Mouse (Mus musculus) MEL (cell line): ENCODE data around the gene Wdr75. TPM values are rescaled to one million over a fixed set of nuclear protein-coding genes. Genes with fewer than 3 reads are reported as not detected.
A peak's percentile ranks its signal among the peaks of the same experiment; 100 is the strongest.

Experiments used
- DNase-seq: peaks from one replicate; pipeline ENCODE4 v3.0.0; 2011; ENCODE audit warnings: low read depth, low spot score
- H3K27ac ChIP-seq: 2 replicates; pipeline ENCODE4 v1.5.1; 2012; ENCODE audit warnings: low read depth, mild to moderate bottlenecking, control low read depth, low read length, moderate library complexity; ENCODE audit not compliant: control insufficient read depth
- H3K27me3 ChIP-seq, 2 experiments: fragments of 150-350 bp in 1 of 2; sonication (generic) in 1 of 2; 2 replicates each; pipeline ENCODE4 v1.6.1; 2012; ENCODE audit warnings: low read length in 2 of 2, mild to moderate bottlenecking in 2 of 2, improper control_type of control experiment in 1 of 2, moderate library complexity in 1 of 2; ENCODE audit not compliant: insufficient read depth in 2 of 2, control insufficient read depth in 1 of 2
- H3K36me3 ChIP-seq, 2 experiments: 2 replicates each; pipeline ENCODE4 v1.6.1; 2012 to 2014; ENCODE audit warnings: low read length in 2 of 2, improper control_type of control experiment in 1 of 2, inconsistent platforms in 1 of 2, mild to moderate bottlenecking in 1 of 2; ENCODE audit not compliant: insufficient read depth in 2 of 2, control insufficient read depth in 1 of 2
- H3K4me1 ChIP-seq, 2 experiments: fragments of 150-350 bp in 1 of 2; sonication (generic) in 1 of 2; 2 replicates each; pipeline ENCODE4 v1.6.1; 2012; ENCODE audit warnings: low read length in 2 of 2, improper control_type of control experiment in 1 of 2, mild to moderate bottlenecking in 1 of 2; ENCODE audit not compliant: insufficient read depth in 2 of 2, control insufficient read depth in 1 of 2
- H3K4me3 ChIP-seq, 2 experiments: fragments of 150-350 bp in 1 of 2; sonication (generic) in 1 of 2; 2 replicates each; pipeline ENCODE4 v1.5.1; 2012; ENCODE audit warnings: low read depth in 2 of 2, low read length in 2 of 2, mild to moderate bottlenecking in 2 of 2, moderate library complexity in 2 of 2, control low read depth in 1 of 2, improper control_type of control experiment in 1 of 2; ENCODE audit not compliant: control insufficient read depth in 1 of 2, insufficient read depth in 1 of 2
- H3K79me2 ChIP-seq: 2 replicates; pipeline ENCODE4 v1.6.1; 2012; ENCODE audit warnings: mild to moderate bottlenecking, low read length, moderate library complexity; ENCODE audit not compliant: control insufficient read depth, poor library complexity, insufficient read depth
- H3K9ac ChIP-seq: 2 replicates; pipeline ENCODE4 v1.6.1; 2012; ENCODE audit warnings: low read depth, mild to moderate bottlenecking, control low read depth, low read length, moderate library complexity; ENCODE audit not compliant: control insufficient read depth, poor library complexity, severe bottlenecking
- H3K9me3 ChIP-seq: fragments of 150-350 bp; sonication (generic); replicated peaks from 2 replicates; pipeline ENCODE4 v1.6.1; 2012; ENCODE audit warnings: mild to moderate bottlenecking, low read length, improper control_type of control experiment, moderate library complexity; ENCODE audit not compliant: insufficient read depth
- BHLHE40 ChIP-seq: IDR thresholded peaks from 2 replicates; pipeline ENCODE4 v1.6.1; 2012; ENCODE audit warnings: low read depth, mild to moderate bottlenecking, inconsistent platforms, low read length, improper control_type of control experiment, borderline replicate concordance
- CHD1 ChIP-seq: IDR thresholded peaks from 2 replicates; pipeline ENCODE4 v1.6.1; 2012; ENCODE audit warnings: low read depth, mild to moderate bottlenecking, inconsistent platforms, low read length, improper control_type of control experiment
- CHD2 ChIP-seq: IDR thresholded peaks from 2 replicates; pipeline ENCODE4 v1.6.1; 2011; ENCODE audit warnings: low read length, improper control_type of control experiment
- CTCF ChIP-seq, 3 experiments: IDR thresholded peaks in 2 of 3; conservative IDR thresholded peaks in 1 of 3; 2 replicates each; pipeline ENCODE4 v1.5.1; 2011 to 2012; ENCODE audit warnings: low read length in 3 of 3, low read depth in 2 of 3, mild to moderate bottlenecking in 2 of 3, improper control_type of control experiment in 1 of 3, inconsistent platforms in 1 of 3, mixed read lengths in 1 of 3, moderate library complexity in 1 of 3; ENCODE audit not compliant: control insufficient read depth in 1 of 3, insufficient read depth in 1 of 3, poor library complexity in 1 of 3, severe bottlenecking in 1 of 3
- EP300 ChIP-seq, 2 experiments: IDR thresholded peaks; 2 replicates each; pipeline ENCODE4 v1.6.1; 2011; ENCODE audit warnings: improper control_type of control experiment in 2 of 2, low read length in 2 of 2, low read depth in 1 of 2, mild to moderate bottlenecking in 1 of 2
- ETS1 ChIP-seq: IDR thresholded peaks from 2 replicates; pipeline ENCODE4 v1.6.1; 2012; ENCODE audit warnings: low read depth, mild to moderate bottlenecking, inconsistent platforms, low read length, improper control_type of control experiment, moderate library complexity
- GATA1 ChIP-seq: IDR thresholded peaks from 2 replicates; pipeline ENCODE4 v1.6.1; 2011; ENCODE audit warnings: low read depth, low read length, improper control_type of control experiment
- JUND ChIP-seq: IDR thresholded peaks from 2 replicates; pipeline ENCODE4 v1.6.1; 2011; ENCODE audit warnings: low read depth, mild to moderate bottlenecking, improper control_type of control experiment, low read length
- MAX ChIP-seq: IDR thresholded peaks from 2 replicates; pipeline ENCODE4 v1.6.1; 2011; ENCODE audit warnings: low read length, improper control_type of control experiment
- MAZ ChIP-seq: IDR thresholded peaks from 2 replicates; pipeline ENCODE4 v1.6.1; 2012; ENCODE audit warnings: low read depth, mild to moderate bottlenecking, inconsistent platforms, low read length, improper control_type of control experiment
- MXI1 ChIP-seq: IDR thresholded peaks from 2 replicates; pipeline ENCODE4 v1.6.1; 2011; ENCODE audit warnings: mild to moderate bottlenecking, low read depth, low read length, improper control_type of control experiment
- MYC ChIP-seq: IDR thresholded peaks from 2 replicates; pipeline ENCODE4 v1.6.1; 2011; ENCODE audit warnings: low read depth, mild to moderate bottlenecking, low read length, improper control_type of control experiment, moderate library complexity
- POLR2AphosphoS2 ChIP-seq: IDR thresholded peaks from 2 replicates; pipeline ENCODE4 v1.6.1; 2011; ENCODE audit warnings: low read length, improper control_type of control experiment
- POLR2AphosphoS5 ChIP-seq: IDR thresholded peaks from 2 replicates; pipeline ENCODE4 v1.6.1; 2012; ENCODE audit warnings: low read depth, borderline replicate concordance, mild to moderate bottlenecking, inconsistent platforms, low read length, moderate library complexity, mixed read lengths
- RAD21 ChIP-seq: IDR thresholded peaks from 2 replicates; pipeline ENCODE4 v1.6.1; 2011; ENCODE audit warnings: mild to moderate bottlenecking, low read depth, low read length, improper control_type of control experiment
- RCOR1 ChIP-seq: IDR thresholded peaks from 2 replicates; pipeline ENCODE4 v1.6.1; 2012; ENCODE audit warnings: low read depth, mild to moderate bottlenecking, inconsistent platforms, low read length, improper control_type of control experiment
- SIN3A ChIP-seq: IDR thresholded peaks from 2 replicates; pipeline ENCODE4 v1.6.1; 2012; ENCODE audit warnings: low read length, improper control_type of control experiment, inconsistent platforms
- SMC3 ChIP-seq: IDR thresholded peaks from 2 replicates; pipeline ENCODE4 v1.6.1; 2011; ENCODE audit warnings: low read depth, low read length, improper control_type of control experiment
- TAL1 ChIP-seq: IDR thresholded peaks from 2 replicates; pipeline ENCODE4 v1.6.1; 2012; ENCODE audit warnings: mild to moderate bottlenecking, inconsistent platforms, low read length, moderate library complexity, mixed read lengths
- UBTF ChIP-seq: IDR thresholded peaks from 2 replicates; pipeline ENCODE4 v1.6.1; 2012; ENCODE audit warnings: low read depth, mild to moderate bottlenecking, inconsistent platforms, low read length, improper control_type of control experiment, moderate library complexity, borderline replicate concordance; ENCODE audit not compliant: insufficient read depth
- USF2 ChIP-seq, 2 experiments: IDR thresholded peaks; 2 replicates each; pipeline ENCODE4 v1.6.1; 2011 to 2012; ENCODE audit warnings: improper control_type of control experiment in 2 of 2, low read length in 2 of 2, borderline replicate concordance in 1 of 2, inconsistent platforms in 1 of 2, low read depth in 1 of 2, mild to moderate bottlenecking in 1 of 2; ENCODE audit not compliant: insufficient read depth in 1 of 2
- ZKSCAN1 ChIP-seq: IDR thresholded peaks from 2 replicates; pipeline ENCODE4 v1.6.1; 2012; ENCODE audit warnings: low read depth, mild to moderate bottlenecking, inconsistent platforms, low read length, improper control_type of control experiment, moderate library complexity
- ZNF384 ChIP-seq: IDR thresholded peaks from 2 replicates; pipeline ENCODE4 v1.6.1; 2012; ENCODE audit warnings: low read depth, mild to moderate bottlenecking, inconsistent platforms, low read length, improper control_type of control experiment
- polyA plus RNA-seq, 2 experiments: library from polyadenylated mRNA; stranded (reverse) in 1 of 2; unstranded in 1 of 2; fragments of >175 nt in 1 of 2; fragments of >200 nt in 1 of 2; gene quantifications; 2 replicates each; pipeline versions ENCODE4 v1.2.1 to v1.2.4; 2012; ENCODE audit warnings: low replicate concordance in 2 of 2, low read depth in 1 of 2; ENCODE audit not compliant: insufficient read length in 2 of 2, insufficient read depth in 1 of 2, missing spikeins in 1 of 2
- total RNA-seq: library from RNA; depleted of rRNA; stranded (reverse); fragments of 300-350 nt; gene quantifications from 2 replicates; pipeline ENCODE4 v1.2.3, GENCODE M21; 2012

The Wdr75 gene
- total and polyA plus RNA-seq, 3 experiments, result 193 to 279 (median 195) TPM

DNA sequence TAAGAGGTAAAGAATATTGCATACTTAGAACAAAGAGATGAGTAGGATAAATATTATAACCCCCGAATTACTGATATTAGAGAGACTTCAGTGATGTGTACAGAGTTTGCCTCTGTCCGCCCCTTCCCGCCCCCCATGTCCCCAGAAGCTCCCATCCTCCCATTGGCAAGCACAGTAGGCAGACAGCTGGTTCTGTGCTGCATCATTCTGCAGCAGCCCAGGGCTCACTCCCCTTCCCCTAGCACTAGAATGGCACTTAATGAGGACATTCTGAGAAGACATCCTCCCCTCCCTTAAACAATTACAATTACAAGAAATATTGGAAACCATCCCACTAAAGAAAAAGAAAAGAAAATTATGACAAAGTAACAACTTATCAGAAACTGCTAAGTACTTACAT lies 68.7 kb downstream of the Wdr75 start:
- Histone ChIP-seq H3K9ac (no peak overlapping the region), H3K27me3 (no peaks in the 10 kb centered on the region), H3K4me1 (peaks cover 12% of the 10 kb centered on the region in 2 experiments), H3K27ac (no peak overlapping the region), H3K4me3 (no peak overlapping the region)
- DNase-seq, result no peak
- TF ChIP-seq POLR2AphosphoS2, result no peak
- no peak for TF ChIP-seq SMC3
- TF ChIP-seq, all 39 proteins: peak for 0
- no peaks in the 10 kb centered on the region for H3K79me2 ChIP-seq
- no peaks in the 10 kb centered on the region for H3K9me3 ChIP-seq
- peaks cover 0 to 24% of the 10 kb centered on the region in 2 experiments; a peak in 2 of 4 replicates for H3K36me3 ChIP-seq

GRCm38 (mm10) chr1:45864564-45865014 lies 69.6 kb downstream of the Wdr75 start:
- no peaks in the 10 kb centered on the region for H3K27me3 ChIP-seq
- peak; percentile 49 for DNase-seq
- no peak for TF ChIP-seq GATA1
- no peak for TF ChIP-seq RAD21
- no peak for TF ChIP-seq POLR2AphosphoS5
- TF ChIP-seq SIN3A, result no peak
- TF ChIP-seq MXI1, result no peak
- no peak for TF ChIP-seq ZNF384
- no peak for TF ChIP-seq CHD1
- TF ChIP-seq MYC, result no peak
- no peak for TF ChIP-seq RCOR1
- no peak for TF ChIP-seq MAX
- H3K27ac ChIP-seq, result peak overlapping the region; percentile 1; the same call in 1 of the 2 replicates
- H3K9me3 ChIP-seq, result no peaks in the 10 kb centered on the region
- no peak overlapping the region for H3K9ac ChIP-seq
- no peak overlapping the region for H3K4me3 ChIP-seq
- H3K79me2 ChIP-seq, result no peaks in the 10 kb centered on the region
- peaks cover 14 to 19% of the 10 kb centered on the region in 2 experiments for H3K4me1 ChIP-seq
- peaks cover 0 to 25% of the 10 kb centered on the region in 2 experiments; a peak in 2 of 4 replicates for H3K36me3 ChIP-seq

DNA sequence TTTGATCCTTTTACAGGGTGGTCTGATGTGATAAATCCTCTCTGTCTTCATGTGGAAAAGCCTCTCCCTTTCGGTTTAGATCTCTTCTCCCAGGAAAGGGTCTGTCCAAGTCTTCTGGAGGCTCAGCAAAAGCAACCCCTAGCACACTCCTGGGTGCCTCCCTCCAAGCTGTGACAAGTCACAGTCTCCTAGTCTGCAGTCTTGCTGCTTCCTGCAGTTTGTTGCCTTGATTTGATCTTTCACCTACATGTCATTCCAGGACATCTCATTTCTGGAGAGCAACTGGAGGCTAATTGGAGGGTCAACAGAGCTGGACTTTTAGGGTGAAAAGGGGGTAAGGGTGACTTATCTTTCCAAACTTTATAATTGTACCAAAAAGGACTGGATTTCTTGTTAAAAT lies 70.3 kb downstream of the Wdr75 start:
- H3K4me1 ChIP-seq, result peaks cover 10 to 19% of the 10 kb centered on the region in 2 experiments

More for the DNA sequence above, 70.3 kb downstream of the Wdr75 start:
- no peak for DNase-seq
- Histone ChIP-seq H3K36me3 (peaks cover 0 to 19% of the 10 kb centered on the region in 2 experiments; a peak in 2 of 4 replicates), H3K9me3 (no peaks in the 10 kb centered on the region), H3K79me2 (no peaks in the 10 kb centered on the region), H3K27me3 (no peaks in the 10 kb centered on the region), H3K27ac (no peak overlapping the region), H3K4me3 (no peak overlapping the region), H3K9ac (no peak overlapping the region)
- no peak for TF ChIP-seq MAZ
- no peak for TF ChIP-seq MAX
- TF ChIP-seq POLR2AphosphoS5, result no peak
- no peak for TF ChIP-seq SMC3
- no peak for TF ChIP-seq EP300 (IDR thresholded peaks at IDR 0.05; ENCODE audit: low read depth in 1 of 2, low read length in 2 of 2)
- no peak for TF ChIP-seq BHLHE40
- TF ChIP-seq MYC, result no peak
- no peak for TF ChIP-seq MXI1
- TF ChIP-seq ZNF384, result no peak
- no peak for TF ChIP-seq ETS1
- no peak for TF ChIP-seq UBTF
- TF ChIP-seq CHD2, result no peak
- no peak for TF ChIP-seq TAL1
- TF ChIP-seq ZKSCAN1, result no peak
- TF ChIP-seq JUND, result no peak
- TF ChIP-seq USF2 (IDR thresholded peaks at IDR 0.05; ENCODE audit: borderline replicate concordance in 1 of 2, insufficient read depth in 1 of 2, low read depth in 1 of 2, low read length in 2 of 2), result no peak
- TF ChIP-seq CTCF (IDR thresholded peaks at IDR 0.05 in 2 of 3, conservative IDR thresholded peaks at IDR 0.05 in 1 of 3; ENCODE audit: control insufficient read depth in 1 of 3, insufficient read depth in 1 of 3, low read depth in 2 of 3, low read length in 3 of 3, poor library complexity in 1 of 3, severe bottlenecking in 1 of 3), result no peak
